Mouse (Mus musculus) myocyte (in vitro differentiated cells): ENCODE measurements around the gene Kntc1.

Experiments used
- CEBPB ChIP-seq: IDR thresholded peaks from 2 replicates; pipeline ENCODE4 v1.6.1; 2011; ENCODE audit warnings: mild to moderate bottlenecking, moderate library complexity; ENCODE audit not compliant: poor library complexity, insufficient read depth, severe bottlenecking
- MAX ChIP-seq: IDR thresholded peaks from one replicate; pipeline ENCODE4 v1.6.1; 2011; ENCODE audit warnings: low read depth, mild to moderate bottlenecking, control low read depth
- MYOD1 ChIP-seq, 3 experiments: IDR thresholded peaks; one replicate each; pipeline ENCODE4 v1.6.1; 2011; ENCODE audit warnings: control low read depth in 2 of 3, low read depth in 2 of 3, mild to moderate bottlenecking in 2 of 3, moderate library complexity in 1 of 3; ENCODE audit not compliant: insufficient read length in 2 of 3, control insufficient read depth in 1 of 3
- POLR2A ChIP-seq: IDR thresholded peaks from one replicate; pipeline ENCODE4 v1.6.1; 2011; ENCODE audit warnings: low read depth, mild to moderate bottlenecking, control low read depth, moderate library complexity; ENCODE audit not compliant: insufficient read length
- POLR2AphosphoS2 ChIP-seq: IDR thresholded peaks from one replicate; pipeline ENCODE4 v1.6.1; 2011; ENCODE audit warnings: low read depth, control low read depth; ENCODE audit not compliant: insufficient read length
- REST ChIP-seq: IDR thresholded peaks from one replicate; pipeline ENCODE4 v1.6.1; 2011; ENCODE audit warnings: mild to moderate bottlenecking, control low read depth, moderate library complexity; ENCODE audit not compliant: insufficient read depth, insufficient read length
- TCF3 ChIP-seq: IDR thresholded peaks from one replicate; pipeline ENCODE4 v1.6.1; 2011; ENCODE audit warnings: low read depth, control low read depth; ENCODE audit not compliant: insufficient read length
- USF1 ChIP-seq: IDR thresholded peaks from one replicate; pipeline ENCODE4 v1.6.1; 2011; ENCODE audit warnings: low read depth, mild to moderate bottlenecking, control low read depth, moderate library complexity

DNA sequence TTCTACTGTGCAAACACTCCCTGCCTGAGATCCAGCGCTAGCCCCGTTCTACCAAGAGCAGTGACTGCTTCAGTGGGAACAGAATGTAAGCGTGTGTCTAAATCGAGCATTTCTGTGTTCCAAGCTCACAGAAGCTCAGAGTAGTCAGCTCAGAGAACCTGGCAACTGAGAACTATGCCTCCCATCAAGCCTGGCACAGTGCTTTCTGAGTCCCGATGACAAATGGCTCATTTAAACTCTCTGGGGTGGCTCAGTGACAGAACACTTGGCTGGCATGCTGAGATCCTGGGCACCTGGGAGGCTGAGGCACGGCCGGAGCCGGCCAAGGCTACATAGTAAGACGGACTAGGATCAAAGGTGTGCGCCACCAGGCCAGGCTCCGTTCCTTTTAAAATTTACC lies 56.8 kb downstream of the Kntc1 start:
- TF ChIP-seq POLR2AphosphoS2 (no peak), POLR2A (no peak), TCF3 (no peak), MYOD1 (IDR thresholded peaks at IDR 0.05; ENCODE audit: control insufficient read depth in 1 of 3, insufficient read length in 2 of 3, low read depth in 2 of 3) (no peak), USF1 (no peak), MAX (no peak), REST (no peak), CEBPB (no peak)
